Mouse (Mus musculus) midbrain, embryonic 15.5 days (tissue): ENCODE results near the gene Cacna1a. TPM values are rescaled to one million over a fixed set of nuclear protein-coding genes. Genes with fewer than 3 reads are reported as not detected.
A peak's percentile ranks its signal among the peaks of the same experiment; 100 is the strongest.

Source experiments
- ATAC-seq: fragments of 200-750 bp; cut with Nextera tagmentation; replicated peaks from 2 replicates; pipeline ENCODE4 v1.8.0; 2017; ENCODE audit warnings: moderate TSS enrichment
- H3K27ac ChIP-seq: fragments of 300-500 bp; sonication (generic); 2 replicates; pipeline ENCODE4 v1.5.1; 2015; ENCODE audit warnings: mild to moderate bottlenecking, inconsistent platforms
- H3K27me3 ChIP-seq: fragments of 300-500 bp; sonication (generic); replicated peaks from 2 replicates; pipeline ENCODE4 v1.6.1; 2015; ENCODE audit warnings: inconsistent platforms
- H3K36me3 ChIP-seq: fragments of 300-500 bp; sonication (generic); replicated peaks from 2 replicates; pipeline ENCODE4 v1.6.1; 2015; ENCODE audit warnings: inconsistent platforms
- H3K4me1 ChIP-seq: fragments of 300-500 bp; sonication (generic); 2 replicates; pipeline ENCODE4 v1.6.1; 2015; ENCODE audit warnings: inconsistent platforms
- H3K4me2 ChIP-seq: fragments of 300-500 bp; sonication (generic); 2 replicates; pipeline ENCODE4 v1.6.1; 2015; ENCODE audit warnings: inconsistent platforms, mild to moderate bottlenecking, moderate library complexity
- H3K4me3 ChIP-seq: fragments of 300-500 bp; sonication (generic); 2 replicates; pipeline ENCODE4 v1.5.1; 2015; ENCODE audit warnings: mild to moderate bottlenecking, inconsistent platforms
- H3K9ac ChIP-seq: fragments of 300-500 bp; sonication (generic); 2 replicates; pipeline ENCODE4 v1.6.1; 2015; ENCODE audit warnings: mild to moderate bottlenecking, inconsistent platforms
- H3K9me3 ChIP-seq: fragments of 300-500 bp; sonication (generic); 2 replicates; pipeline ENCODE4 v1.6.1; 2016; ENCODE audit warnings: inconsistent platforms
- WGBS: fragments of 180-500 bp; shearing (Covaris S2); methylation state at CpG from one replicate; pipeline ENCODE4 v1.1.7; 2015; ENCODE audit warnings: mixed read lengths; 5-methylcytosine and 5-hydroxymethylcytosine counted together
- polyA plus RNA-seq: library from polyadenylated mRNA; unstranded; fragments of >200 nt; fragmentation: Nextera tagmentation; extraction: Ambion mirVana; gene quantifications from 2 replicates; pipeline ENCODE4 v1.2.1, GENCODE M21; 2015

Gene Cacna1a
- polyA plus RNA-seq, 1 experiment from 2014 or later = 24.8 TPM

- Histone ChIP-seq H3K36me3 (no peaks in the 10 kb centered on the region), H3K27ac (no peak overlapping the region), H3K4me2 (no peak overlapping the region), H3K27me3 (no peaks in the 10 kb centered on the region; the same call in none of the 2 replicates), H3K4me1 (no peaks in the 10 kb centered on the region), H3K4me3 (no peak overlapping the region), H3K9ac (no peak overlapping the region), H3K9me3 (no peaks in the 10 kb centered on the region)
- WGBS = 75% methylated on average over 1 of the region's 1 CpGs
- no peak for ATAC-seq
Measured at GRCm38 (mm10) chr8:84365197-84365596, 23.0 kb upstream of the Cacna1a start.

- Histone ChIP-seq H3K9me3 (no peaks in the 10 kb centered on the region), H3K4me1 (0 out of 2 replicates have a peak, but pooled peaks cover 3% of the 10 kb centered on the region), H3K9ac (no peak overlapping the region), H3K4me3 (no peak overlapping the region), H3K36me3 (no peaks in the 10 kb centered on the region), H3K27ac (no peak overlapping the region), H3K4me2 (no peak overlapping the region), H3K27me3 (no peaks in the 10 kb centered on the region; the same call in 1 of the 2 replicates)
- WGBS = 81% methylated on average over 4 of the region's 4 CpGs
- ATAC-seq = no peak
Measured at GRCm38 (mm10) chr8:84370972-84371371, 17.3 kb upstream of the Cacna1a start.

DNA sequence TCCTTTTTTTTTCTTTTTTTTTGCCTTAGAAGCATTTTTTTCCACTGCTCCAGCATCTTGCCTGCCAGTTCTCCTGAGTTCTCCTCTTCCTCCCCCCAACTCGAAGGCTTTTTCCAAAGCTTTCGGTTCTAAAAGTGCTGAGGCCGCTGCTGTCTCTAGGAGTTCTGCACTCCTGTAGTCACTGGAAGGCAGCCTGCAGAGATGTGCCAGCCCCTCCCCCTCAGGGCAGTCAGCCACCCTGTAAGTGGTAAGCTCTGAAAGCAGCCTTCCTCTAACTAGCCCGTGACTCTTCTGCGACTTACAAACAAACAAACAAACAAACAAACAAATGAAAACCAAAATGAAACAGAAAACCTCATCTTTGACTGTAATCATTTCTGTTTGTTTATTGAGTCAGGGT is 13.2 kb upstream of the Cacna1a start:
- Histone ChIP-seq H3K9ac (no peak overlapping the region), H3K27ac (no peak overlapping the region), H3K4me2 (no peak overlapping the region), H3K9me3 (no peaks in the 10 kb centered on the region), H3K4me1 (0 out of 2 replicates have a peak, but pooled peaks cover 3% of the 10 kb centered on the region), H3K4me3 (no peak overlapping the region), H3K36me3 (no peaks in the 10 kb centered on the region), H3K27me3 (no peaks in the 10 kb centered on the region)
- 42% methylated on average over 5 of the region's 5 CpGs for WGBS
- ATAC-seq = no peak

GRCm38 (mm10) chr8:84375803-84376202 is 12.4 kb upstream of the Cacna1a start:
- H3K9ac ChIP-seq = no peak overlapping the region
- no peaks in the 10 kb centered on the region for H3K27me3 ChIP-seq
- H3K9me3 ChIP-seq = no peaks in the 10 kb centered on the region
- WGBS = 86% methylated on average over 5 of the region's 5 CpGs
- H3K4me1 ChIP-seq = 0 out of 2 replicates have a peak, but pooled peaks cover 3% of the 10 kb centered on the region
- no peak overlapping the region for H3K4me3 ChIP-seq
- H3K4me2 ChIP-seq = no peak overlapping the region
- ATAC-seq = no peak
- no peaks in the 10 kb centered on the region for H3K36me3 ChIP-seq
- H3K27ac ChIP-seq = no peak overlapping the region

- no peak overlapping the region for H3K4me3 ChIP-seq
- H3K36me3 ChIP-seq = no peaks in the 10 kb centered on the region
- H3K4me1 ChIP-seq = 0 out of 2 replicates have a peak, but pooled peaks cover 3% of the 10 kb centered on the region
- H3K27me3 ChIP-seq = no peaks in the 10 kb centered on the region
- H3K4me2 ChIP-seq = no peak overlapping the region
- H3K27ac ChIP-seq = no peak overlapping the region
- WGBS = 86% methylated on average over 6 of the region's 6 CpGs
- H3K9ac ChIP-seq = no peak overlapping the region
- H3K9me3 ChIP-seq = no peaks in the 10 kb centered on the region
- ATAC-seq = no peak
Measured at GRCm38 (mm10) chr8:84376564-84376963, 11.7 kb upstream of the Cacna1a start.

GRCm38 (mm10) chr8:84381676-84382075 is 6.6 kb upstream of the Cacna1a start:
- Histone ChIP-seq H3K36me3 (no peaks in the 10 kb centered on the region), H3K27ac (no peak overlapping the region), H3K4me1 (no peaks in the 10 kb centered on the region), H3K27me3 (no peaks in the 10 kb centered on the region), H3K9ac (no peak overlapping the region), H3K9me3 (no peaks in the 10 kb centered on the region), H3K4me2 (no peak overlapping the region), H3K4me3 (no peak overlapping the region)
- ATAC-seq = no peak
- 85% methylated on average over 7 of the region's 7 CpGs for WGBS

DNA sequence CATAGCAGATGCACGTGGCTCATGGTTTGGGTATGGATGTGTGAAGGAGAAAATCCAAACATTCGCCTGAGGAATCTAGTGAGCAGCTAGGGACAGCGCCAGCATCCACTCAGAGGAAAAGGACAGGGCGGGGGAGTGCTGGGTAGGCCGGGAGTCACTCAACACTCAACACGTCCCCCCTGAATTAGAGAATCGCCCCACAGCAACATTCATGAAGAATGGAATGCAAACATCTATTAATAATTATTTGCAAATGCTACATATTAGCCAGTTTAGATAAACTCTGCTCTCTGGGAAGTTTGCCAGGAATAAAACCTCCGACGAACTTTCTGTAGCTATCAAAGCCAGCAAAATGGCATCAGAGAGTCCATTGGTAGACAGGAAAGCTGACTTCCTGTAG is 533 bp downstream of the Cacna1a start:
- no peaks in the 10 kb centered on the region for H3K9me3 ChIP-seq
- no peak overlapping the region for H3K27ac ChIP-seq
- no peaks in the 10 kb centered on the region for H3K4me1 ChIP-seq
- ATAC-seq = no peak
- no peak overlapping the region for H3K4me3 ChIP-seq
- no peaks in the 10 kb centered on the region for H3K27me3 ChIP-seq
- H3K9ac ChIP-seq = no peak overlapping the region
- no peaks in the 10 kb centered on the region for H3K36me3 ChIP-seq
- no peak overlapping the region for H3K4me2 ChIP-seq
- WGBS = 73% methylated on average over 9 of the region's 9 CpGs

GRCm38 (mm10) chr8:84389173-84389572 is 933 bp downstream of the Cacna1a start:
- H3K27ac ChIP-seq = no peak overlapping the region
- 90% methylated on average over 3 of the region's 3 CpGs for WGBS
- no peak overlapping the region for H3K4me2 ChIP-seq
- H3K4me3 ChIP-seq = no peak overlapping the region
- H3K27me3 ChIP-seq = no peaks in the 10 kb centered on the region
- H3K36me3 ChIP-seq = no peaks in the 10 kb centered on the region
- H3K4me1 ChIP-seq = no peaks in the 10 kb centered on the region
- no peak overlapping the region for H3K9ac ChIP-seq
- no peaks in the 10 kb centered on the region for H3K9me3 ChIP-seq
- no peak for ATAC-seq

DNA sequence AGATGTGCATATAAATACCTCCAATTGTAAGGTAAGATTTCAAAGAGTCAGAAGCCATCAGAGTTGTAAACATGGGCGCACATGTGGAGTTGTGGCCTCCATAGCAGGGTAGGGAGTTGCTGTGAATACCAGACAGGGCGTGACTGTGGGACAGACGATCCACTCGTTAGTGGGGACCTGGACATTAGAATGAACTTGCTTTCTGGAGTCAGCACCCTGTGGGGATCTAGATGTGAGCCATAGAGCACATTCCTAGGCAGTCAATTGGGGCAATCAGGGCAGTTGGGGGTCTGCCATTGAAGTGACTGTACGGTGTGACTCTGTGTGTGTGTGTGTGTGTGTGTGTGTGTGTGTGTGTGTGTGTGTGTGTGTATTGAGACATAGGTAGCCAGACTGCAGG is 3.4 kb downstream of the Cacna1a start:
- H3K4me3 ChIP-seq = no peak overlapping the region
- H3K4me1 ChIP-seq = no peaks in the 10 kb centered on the region
- H3K9me3 ChIP-seq = no peaks in the 10 kb centered on the region
- no peak overlapping the region for H3K9ac ChIP-seq
- ATAC-seq = no peak
- no peaks in the 10 kb centered on the region for H3K36me3 ChIP-seq
- H3K27ac ChIP-seq = no peak overlapping the region
- H3K27me3 ChIP-seq = no peaks in the 10 kb centered on the region
- no peak overlapping the region for H3K4me2 ChIP-seq
- 92% methylated on average over 5 of the region's 5 CpGs for WGBS

DNA sequence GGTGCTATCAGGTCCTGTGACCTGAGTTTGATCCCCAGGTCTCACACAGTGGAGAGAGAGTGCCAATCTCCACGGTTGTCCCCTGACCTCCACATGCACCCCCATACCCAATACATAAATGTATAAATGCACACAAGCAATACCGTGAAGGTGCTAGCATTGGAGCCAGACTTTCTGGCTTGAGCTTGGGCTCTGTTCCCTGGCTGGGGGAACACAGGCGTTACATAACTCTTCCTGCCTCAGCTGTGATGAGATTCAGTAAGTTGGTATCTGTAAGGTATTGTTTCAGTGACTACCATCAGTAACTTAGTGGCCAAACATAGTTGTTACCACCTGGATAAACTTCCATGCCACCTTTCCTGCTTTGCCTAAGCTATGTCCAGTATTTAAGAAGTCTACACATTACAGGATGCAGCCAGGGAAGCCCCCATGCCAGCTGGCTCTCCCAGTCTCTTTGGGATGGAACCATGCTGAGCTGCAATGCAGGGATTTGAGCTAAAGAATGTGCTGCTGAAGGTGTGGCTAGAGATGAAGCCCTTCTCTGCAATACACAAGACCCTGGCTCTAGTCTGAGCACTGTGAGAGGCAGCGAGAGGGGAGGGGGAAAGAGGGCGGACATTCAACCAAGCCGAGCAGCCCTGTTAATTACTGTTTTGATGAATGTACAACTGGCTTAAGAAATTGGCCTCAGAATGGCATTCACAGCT is 7.7 kb downstream of the Cacna1a start:
- H3K9ac ChIP-seq = no peak overlapping the region
- no peak overlapping the region for H3K27ac ChIP-seq
- no peaks in the 10 kb centered on the region for H3K27me3 ChIP-seq
- 68% methylated on average over 6 of the region's 6 CpGs for WGBS
- H3K36me3 ChIP-seq = no peaks in the 10 kb centered on the region
- no peak for ATAC-seq
- H3K4me1 ChIP-seq = no peaks in the 10 kb centered on the region
- H3K9me3 ChIP-seq = no peaks in the 10 kb centered on the region
- no peak overlapping the region for H3K4me3 ChIP-seq
- no peak overlapping the region for H3K4me2 ChIP-seq

DNA sequence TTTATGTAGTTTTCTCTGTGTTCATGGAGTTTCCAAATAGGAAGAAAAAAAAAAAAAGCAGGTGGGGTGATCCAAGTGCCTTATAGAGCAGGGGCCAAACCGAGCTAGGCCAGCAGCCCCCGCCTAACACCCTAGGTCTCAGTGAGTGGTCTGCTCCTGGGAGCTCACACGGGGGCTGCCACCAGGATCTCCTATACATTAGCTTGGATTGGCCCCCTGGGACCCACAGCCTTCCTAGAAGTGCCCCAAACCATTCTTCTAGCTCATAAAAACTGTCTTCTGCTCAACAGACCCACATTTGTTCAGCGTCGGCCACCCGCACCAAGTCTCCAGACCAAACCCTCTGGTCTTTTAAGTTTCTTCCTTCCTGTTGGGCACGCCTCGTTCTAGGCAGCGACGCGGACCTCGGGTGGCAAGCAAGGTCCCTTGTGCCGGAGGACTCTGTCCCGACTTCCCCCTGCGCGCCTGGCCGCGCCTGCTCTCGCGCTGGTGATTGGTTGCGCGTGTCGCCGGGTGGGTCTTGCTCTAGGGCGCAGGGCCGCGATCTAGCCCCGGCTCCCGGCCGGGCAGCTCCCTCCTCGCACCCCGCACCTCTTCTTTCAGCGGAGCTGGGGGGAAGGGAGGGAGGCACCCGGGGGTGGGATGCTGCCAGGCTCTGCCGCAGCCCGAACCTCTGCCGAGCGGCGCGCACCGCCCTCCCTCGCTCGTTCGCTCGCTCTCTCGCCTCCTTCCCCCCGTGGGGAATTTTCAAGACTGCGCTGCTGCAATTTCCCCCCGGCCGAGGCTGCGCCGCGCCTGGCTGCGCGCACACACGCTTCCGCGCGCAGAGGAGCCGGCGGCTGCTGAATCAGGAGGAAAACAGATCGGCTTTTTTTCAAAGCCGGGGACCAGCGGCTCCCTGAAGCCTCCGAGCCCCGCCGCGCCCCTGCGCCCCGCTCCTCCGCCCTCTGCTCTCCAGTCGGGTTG is 25.9 kb downstream of the Cacna1a start:
- Histone ChIP-seq H3K9me3 (no peaks in the 10 kb centered on the region), H3K4me2 (peak overlapping the region; percentile 89), H3K36me3 (no peaks in the 10 kb centered on the region), H3K9ac (peak overlapping the region; percentile 94), H3K27me3 (no peaks in the 10 kb centered on the region), H3K27ac (peak overlapping the region; percentile 93), H3K4me3 (peak overlapping the region; percentile 73), H3K4me1 (peaks cover 32% of the 10 kb centered on the region)
- peak; percentile 81 for ATAC-seq
- WGBS = 2% methylated on average over 55 of the region's 72 CpGs

GRCm38 (mm10) chr8:84414918-84415317 is 26.7 kb downstream of the Cacna1a start:
- Histone ChIP-seq H3K27ac (peak overlapping the region; percentile 93), H3K27me3 (no peaks in the 10 kb centered on the region), H3K4me3 (peak overlapping the region; percentile 73), H3K9me3 (no peaks in the 10 kb centered on the region), H3K4me1 (peaks cover 32% of the 10 kb centered on the region), H3K36me3 (no peaks in the 10 kb centered on the region; the same call in 1 of the 2 replicates), H3K9ac (peak overlapping the region; percentile 94), H3K4me2 (peak overlapping the region; percentile 89)
- WGBS = 0% methylated on average over 20 of the region's 20 CpGs
- no peak for ATAC-seq
